Mouse (Mus musculus): Measurements from ENCODE around the gene Plod2. TPM values are rescaled to one million over a fixed set of nuclear protein-coding genes. Genes with fewer than 3 reads are reported as not detected.

The Plod2 gene
- polyA plus RNA-seq (2012; fragmentation: generic; extraction: Trizol), result 1 to 10 TPM in 1 of 2 experiments, under 1 TPM in 1; 0.29 to 5.3 TPM

DNA sequence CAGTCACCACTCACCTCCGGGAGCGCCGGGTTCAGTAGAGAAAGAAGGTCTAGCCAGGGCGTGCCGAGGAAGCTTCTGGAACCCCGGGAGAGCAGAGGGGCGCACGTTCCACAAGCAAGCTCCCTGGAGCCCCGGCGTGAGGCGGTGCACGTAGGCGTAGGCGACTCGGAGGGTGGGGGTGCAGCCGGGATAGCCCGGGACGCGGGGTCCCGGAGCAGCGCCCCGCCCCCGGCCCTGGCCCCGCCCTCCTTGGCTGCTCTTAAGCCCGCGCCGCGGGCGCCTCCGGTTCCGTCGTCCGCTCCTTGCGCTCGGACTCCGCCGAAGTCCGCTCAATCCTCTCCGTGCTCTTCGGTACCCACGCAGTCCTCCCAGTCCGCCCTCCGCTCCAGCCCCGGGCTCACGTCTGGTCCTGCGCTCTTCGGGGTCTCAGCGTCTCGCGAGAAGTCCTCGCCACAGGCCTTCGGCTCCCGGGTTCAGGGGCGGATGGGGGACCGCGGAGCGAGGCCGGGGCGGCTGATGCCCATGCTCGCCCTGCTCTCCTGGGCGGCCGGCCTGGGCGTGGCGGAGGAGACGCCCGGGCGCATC is at the start of gene Plod2:
Gene Plod2, plus strand, starts transcription at position 247 of the 585 bp plus-strand sequence.

Other genes with a start within 250 kb of the Plod2 start
- gene 1700057G04Rik, start 232.8 kb upstream of the Plod2 start, polyA plus RNA-seq (2012; fragmentation: generic; extraction: Trizol), result under 1 TPM in 1 of 2 experiments, not detected in 1; 0.12 TPM
- 1 to 10 TPM in 1 of 2 experiments, under 1 TPM in 1; 0.15 to 3.1 TPM for gene Plscr4, start 84.8 kb upstream of the Plod2 start, polyA plus RNA-seq (2012; fragmentation: generic; extraction: Trizol)

Data from C3H10T1/2 (cell line).